Mouse (Mus musculus): ENCODE results near the gene Kif24. TPM values are rescaled to one million over a fixed set of nuclear protein-coding genes. Genes with fewer than 3 reads are reported as not detected.

The Kif24 gene
- polyA plus RNA-seq, 1 experiment from 2014 or later = 3.5 TPM

DNA sequence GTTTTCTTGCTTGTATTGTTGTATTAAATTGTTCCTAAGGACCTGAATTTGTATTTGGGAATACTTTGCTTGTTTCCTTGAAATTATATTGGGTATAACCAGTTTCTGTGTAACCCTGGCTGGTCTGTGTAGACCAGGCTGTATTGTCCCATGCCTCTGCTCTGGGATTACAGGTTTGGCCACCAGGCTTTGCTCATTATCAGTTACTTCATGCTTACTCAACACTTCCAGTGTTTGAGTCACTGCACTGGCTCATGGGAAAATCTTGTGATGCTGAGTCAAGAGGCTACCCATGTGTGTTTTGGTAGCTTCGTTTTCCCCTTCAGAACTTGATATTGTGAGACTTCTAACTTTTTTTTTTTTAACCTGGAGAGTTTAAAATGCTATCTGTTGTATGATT is 111.4 kb downstream of the Kif24 start:
- CTCF ChIA-PET = interaction anchor here (1.1 kb wide), 1 partner anchor 11 kb away, joined by 3 read pairs; no protein-coding TSS in a partner anchor
- in situ Hi-C loops (cut with MboI; ENCODE audit: low pct_unique_long_range_greater_than_20kb) = no loop called here
- H3K27me3 ChIP-seq = no peaks in the 10 kb centered on the region
- no peak for DNase-seq (ENCODE audit: low read depth, low spot score)
- TF ChIP-seq CTCF (IDR thresholded peaks at IDR 0.05) = no peak
- no peak for ATAC-seq
- POLR2A ChIA-PET = interaction anchor here (0.6 kb wide), 1 partner anchor 39 kb away, joined by 3 read pairs; no protein-coding TSS in a partner anchor

GRCm38 (mm10) chr4:41352758-41353157 is 111.9 kb downstream of the Kif24 start:
- POLR2A ChIA-PET = interaction anchor here (0.7 kb wide), 1 partner anchor 76 kb away, joined by 4 read pairs; no protein-coding TSS in a partner anchor
- CTCF ChIA-PET = no interaction called here
- in situ Hi-C loops (cut with MboI; ENCODE audit: low pct_unique_long_range_greater_than_20kb) = no loop called here
- no peak for TF ChIP-seq CTCF (IDR thresholded peaks at IDR 0.05)
- no peaks in the 10 kb centered on the region for H3K27me3 ChIP-seq
- no peak for ATAC-seq
- DNase-seq (ENCODE audit: low read depth, low spot score) = no peak

DNA sequence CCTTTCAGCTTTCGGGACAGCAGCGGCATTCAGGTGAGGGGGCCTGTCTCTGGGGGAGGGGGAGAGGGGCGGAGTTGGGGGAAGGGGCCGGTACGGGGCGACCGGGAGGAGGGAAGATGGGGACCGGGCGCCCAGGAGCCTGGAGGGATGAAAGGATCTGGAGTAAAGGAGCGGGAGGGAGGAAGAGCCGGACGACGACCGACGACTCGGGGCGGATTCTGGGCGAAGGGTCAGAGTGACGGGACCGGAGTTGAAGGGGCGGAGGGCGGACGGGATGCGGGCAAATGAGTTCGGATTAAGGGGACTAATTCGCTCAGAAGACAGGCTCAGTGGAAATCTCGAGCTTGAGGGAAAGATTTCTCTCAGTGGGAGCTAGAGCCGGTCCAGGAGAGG is 115.5 kb downstream of the Kif24 start:
- DNase-seq (ENCODE audit: low read depth, low spot score) = no peak
- no peaks in the 10 kb centered on the region for H3K27me3 ChIP-seq
- POLR2A ChIA-PET = interaction anchor here (1.4 kb wide), 1 partner anchor 35 kb away, joined by 6 read pairs; the partner anchor contains the start of gene Dcaf12
- ATAC-seq = peak; percentile 24
- in situ Hi-C loops (cut with MboI; ENCODE audit: low pct_unique_long_range_greater_than_20kb) = no loop called here
- CTCF ChIA-PET = no interaction called here
- TF ChIP-seq CTCF (IDR thresholded peaks at IDR 0.05) = no peak

GRCm38 (mm10) chr4:41348584-41349198 is 116.0 kb downstream of the Kif24 start, which contains the start of gene Ubap1:
Gene Ubap1, plus strand, starts transcription at chr4:41348996.
- ChIA-PET CTCF (no interaction called here), POLR2A (interaction anchor here (1.4 kb wide), 1 partner anchor 34 kb away, joined by 6 read pairs; the partner anchor contains the start of gene Dcaf12)
- no peaks in the 10 kb centered on the region for H3K27me3 ChIP-seq
- no peak for TF ChIP-seq CTCF (IDR thresholded peaks at IDR 0.05)
- in situ Hi-C loops (cut with MboI; ENCODE audit: low pct_unique_long_range_greater_than_20kb) = no loop called here
- DNase-seq (ENCODE audit: low read depth, low spot score) (peak; percentile 81), ATAC-seq (peak; percentile 95)

- no peak for TF ChIP-seq CTCF (IDR thresholded peaks at IDR 0.05)
- ATAC-seq (no peak), DNase-seq (ENCODE audit: low read depth, low spot score) (no peak)
- POLR2A ChIA-PET = no interaction called here
- H3K27me3 ChIP-seq = no peaks in the 10 kb centered on the region
- in situ Hi-C loops (cut with MboI; ENCODE audit: low pct_unique_long_range_greater_than_20kb) = no loop called here
- CTCF ChIA-PET = no interaction called here
Observed at GRCm38 (mm10) chr4:41347839-41348238, 116.8 kb downstream of the Kif24 start.

DNA sequence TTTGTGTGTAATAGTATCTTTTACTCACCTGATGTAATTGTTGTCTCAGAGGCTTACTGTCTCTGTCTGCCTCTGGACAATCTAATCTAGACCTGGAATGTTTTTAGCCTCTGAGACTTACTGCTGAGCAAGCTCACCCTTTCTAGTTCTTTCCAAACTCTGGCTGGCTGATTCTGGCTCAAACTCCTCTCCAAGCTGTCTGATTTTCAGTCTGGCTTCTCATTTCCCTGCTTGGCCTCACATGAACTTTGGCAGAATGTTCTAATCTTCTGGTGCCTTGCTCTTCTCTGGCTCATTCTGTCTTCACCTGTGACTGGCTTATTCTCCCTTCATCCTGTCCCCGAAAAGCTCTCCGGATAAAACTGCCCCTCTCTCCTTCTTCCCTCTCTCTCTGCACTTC is 118.7 kb downstream of the Kif24 start:
- in situ Hi-C loops (cut with MboI; ENCODE audit: low pct_unique_long_range_greater_than_20kb) = no loop called here
- no peaks in the 10 kb centered on the region for H3K27me3 ChIP-seq
- DNase-seq (ENCODE audit: low read depth, low spot score) (no peak), ATAC-seq (no peak)
- ChIA-PET CTCF (no interaction called here), POLR2A (no interaction called here)
- TF ChIP-seq CTCF (IDR thresholded peaks at IDR 0.05) = no peak

DNA sequence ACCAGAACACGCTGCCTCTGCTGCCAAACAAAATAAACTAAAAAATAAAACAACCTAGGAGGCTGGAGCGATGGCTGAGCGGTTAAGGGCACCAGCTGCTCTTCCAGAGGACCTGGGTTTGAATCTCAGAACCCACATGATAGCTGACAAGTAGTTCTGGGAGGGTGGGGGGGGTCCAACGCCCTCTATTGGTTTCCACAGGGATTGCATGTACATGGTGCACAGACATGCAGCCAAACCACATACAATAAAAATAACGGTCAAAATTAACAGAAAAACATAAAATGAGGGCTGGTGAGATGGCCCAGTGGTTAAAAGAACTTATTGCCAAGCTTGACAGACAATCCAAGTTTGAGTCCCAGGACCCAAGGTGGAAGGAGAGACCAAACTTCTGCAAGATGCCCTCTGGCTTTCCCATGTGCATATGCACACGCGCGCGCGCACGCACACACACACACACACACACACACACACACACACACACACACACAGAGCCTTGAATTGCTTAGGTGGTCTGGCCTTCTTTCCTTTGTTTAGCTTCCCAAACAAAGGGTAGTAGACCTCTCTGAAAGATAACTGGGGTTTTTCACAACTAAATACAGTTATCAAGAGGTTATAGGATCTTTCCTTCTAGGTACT is 123.7 kb downstream of the Kif24 start:
- no peaks in the 10 kb centered on the region for H3K27me3 ChIP-seq
- ChIA-PET POLR2A (no interaction called here), CTCF (no interaction called here)
- no peak for TF ChIP-seq CTCF (IDR thresholded peaks at IDR 0.05)
- DNase-seq (ENCODE audit: low read depth, low spot score) = no peak
- in situ Hi-C loops (cut with MboI; ENCODE audit: low pct_unique_long_range_greater_than_20kb) = no loop called here
- no peak for ATAC-seq

Other genes starting within 250 kb of the Kif24 start
- 54.1 TPM for gene Ubap2, start 189.7 kb downstream of the Kif24 start, polyA plus RNA-seq (2021)
- 25.9 TPM for gene Dcaf12, start 150.0 kb downstream of the Kif24 start, polyA plus RNA-seq (2021)
- gene Ubap1, start 115.9 kb downstream of the Kif24 start, polyA plus RNA-seq (2021) = 42.6 TPM
- gene Nudt2, start 264 bp upstream of the Kif24 start, polyA plus RNA-seq (2021) = 31.0 TPM
- gene AI464131, start 38.2 kb upstream of the Kif24 start, polyA plus RNA-seq (2021) = 6.2 TPM
- gene 1110017D15Rik, start 52.4 kb upstream of the Kif24 start, polyA plus RNA-seq (2021) = 0.21 TPM
- 19.3 TPM for gene Fam219a, start 104.7 kb upstream of the Kif24 start, polyA plus RNA-seq (2021)
- gene Dnaic1, start 104.9 kb upstream of the Kif24 start, polyA plus RNA-seq (2021) = 0.40 TPM
- gene Enho, start 175.4 kb upstream of the Kif24 start, polyA plus RNA-seq (2021) = 3.0 TPM
- 6.7 TPM for gene Cntfr, start 232.2 kb upstream of the Kif24 start, polyA plus RNA-seq (2021)
- 26.2 TPM for gene Il11ra1, start 235.1 kb upstream of the Kif24 start, polyA plus RNA-seq (2021)
- gene Rpp25l, start 248.6 kb upstream of the Kif24 start, polyA plus RNA-seq (2021) = 27.2 TPM

Measured in Patski (cell line).